Mouse (Mus musculus) small intestine, adult 2 months (tissue): ENCODE measurements around the gene Bicd2. TPM values are rescaled to one million over a fixed set of nuclear protein-coding genes. Genes with fewer than 3 reads are reported as not detected.
A peak's percentile ranks its signal among the peaks of the same experiment; 100 is the strongest.

Experiments used
- H3K27ac ChIP-seq: fragments of 200-500 bp; 2 replicates; pipeline ENCODE4 v1.5.1; 2012; ENCODE audit warnings: low read depth, low read length, control low read depth, inconsistent platforms; ENCODE audit not compliant: insufficient read depth
- H3K27me3 ChIP-seq: fragments of 200-500 bp; 2 replicates; pipeline ENCODE4 v1.6.1; 2012; ENCODE audit warnings: mild to moderate bottlenecking, moderate library complexity, low read length, inconsistent platforms; ENCODE audit not compliant: control insufficient read depth, insufficient read depth
- H3K36me3 ChIP-seq: fragments of 200-500 bp; 2 replicates; pipeline ENCODE4 v1.6.1; 2012; ENCODE audit warnings: mild to moderate bottlenecking, low read length, control low read depth, inconsistent platforms; ENCODE audit not compliant: control insufficient read depth, insufficient read depth
- H3K4me1 ChIP-seq: fragments of 200-500 bp; 2 replicates; pipeline ENCODE4 v1.6.1; 2012; ENCODE audit warnings: low read length, inconsistent platforms, mixed read lengths; ENCODE audit not compliant: control insufficient read depth, insufficient read depth, insufficient read length
- H3K4me3 ChIP-seq: fragments of 200-500 bp; 2 replicates; pipeline ENCODE4 v1.5.1; 2012; ENCODE audit warnings: low read depth, mild to moderate bottlenecking, control low read depth, inconsistent platforms, low read length, moderate library complexity
- CTCF ChIP-seq: fragments of 200-500 bp; IDR thresholded peaks from 2 replicates; pipeline ENCODE4 v1.5.1; 2012; ENCODE audit warnings: low read depth, mild to moderate bottlenecking, control low read depth, inconsistent platforms, low read length, moderate library complexity, mixed read lengths; ENCODE audit not compliant: insufficient replicate concordance, insufficient read length; ENCODE audit errors: extremely low read depth
- POLR2A ChIP-seq: fragments of 200-500 bp; IDR thresholded peaks from 2 replicates; pipeline ENCODE4 v1.6.1; 2012; ENCODE audit warnings: low read depth, mild to moderate bottlenecking, control low read depth, inconsistent platforms, low read length, moderate library complexity
- WGBS: fragments of 180-500 bp; shearing (Covaris S2); methylation state at CpG from one replicate; pipeline ENCODE4 v1.1.7; 2018; 5-methylcytosine and 5-hydroxymethylcytosine counted together
- polyA plus RNA-seq: library from polyadenylated mRNA; depleted of rRNA; stranded (reverse); fragments of >200 nt; gene quantifications from 2 replicates; pipeline ENCODE4 v1.2.3, GENCODE M21; 2012

The Bicd2 gene
- polyA plus RNA-seq, 1 experiment, result 7.9 TPM

- no peak for TF ChIP-seq POLR2A
- no peak for TF ChIP-seq CTCF
- peak overlapping the region; percentile 61 for H3K27ac ChIP-seq
- no peaks in the 10 kb centered on the region for H3K27me3 ChIP-seq
- 60% methylated on average over 3 of the region's 3 CpGs for WGBS
- no peak overlapping the region for H3K4me3 ChIP-seq
- H3K36me3 ChIP-seq, result peaks cover 10% of the 10 kb centered on the region; the same call in 1 of the 2 replicates
- peaks cover 9% of the 10 kb centered on the region; the same call in 1 of the 2 replicates for H3K4me1 ChIP-seq
These were observed 30.1 kb downstream of the Bicd2 start for GRCm38 (mm10) chr13:49371428-49371899.

GRCm38 (mm10) chr13:49372370-49373060, 31.1 kb downstream of the Bicd2 start:
- Histone ChIP-seq H3K4me3 (no peak overlapping the region), H3K27ac (0 out of 2 replicates have a peak overlapping the region, but pooled peaks have one; percentile 48), H3K4me1 (peaks cover 9% of the 10 kb centered on the region; the same call in 1 of the 2 replicates), H3K36me3 (peaks cover 11% of the 10 kb centered on the region; the same call in 1 of the 2 replicates), H3K27me3 (no peaks in the 10 kb centered on the region)
- WGBS, result 85% methylated on average over 9 of the region's 9 CpGs
- no peak for TF ChIP-seq POLR2A
- no peak for TF ChIP-seq CTCF

DNA sequence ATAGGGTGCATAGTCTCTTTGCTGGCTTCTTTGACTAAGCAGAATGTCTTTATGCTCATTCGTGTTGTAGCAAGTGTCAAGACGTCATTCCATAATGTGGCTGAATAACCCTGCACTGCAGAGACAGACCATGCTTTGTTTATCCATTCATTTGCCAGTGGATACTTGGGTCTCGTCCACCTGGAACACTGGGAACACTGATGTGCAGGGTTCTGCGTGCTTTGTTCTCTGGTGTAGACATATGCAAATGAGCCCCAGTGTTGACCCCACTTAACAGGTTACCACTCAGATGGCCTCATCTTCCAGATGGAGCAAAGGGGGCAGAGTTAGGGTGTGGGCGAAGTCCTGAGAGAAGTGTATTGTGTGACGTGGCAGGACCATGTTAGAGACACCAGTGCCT, 32.9 kb downstream of the Bicd2 start:
- H3K4me1 ChIP-seq, result peaks cover 9% of the 10 kb centered on the region; the same call in 1 of the 2 replicates
- H3K27me3 ChIP-seq, result no peaks in the 10 kb centered on the region
- peaks cover 24% of the 10 kb centered on the region for H3K36me3 ChIP-seq
- TF ChIP-seq POLR2A (no peak), CTCF (no peak)
- H3K27ac ChIP-seq, result no peak overlapping the region
- H3K4me3 ChIP-seq, result no peak overlapping the region
- WGBS, result 74% methylated on average over 6 of the region's 6 CpGs

DNA sequence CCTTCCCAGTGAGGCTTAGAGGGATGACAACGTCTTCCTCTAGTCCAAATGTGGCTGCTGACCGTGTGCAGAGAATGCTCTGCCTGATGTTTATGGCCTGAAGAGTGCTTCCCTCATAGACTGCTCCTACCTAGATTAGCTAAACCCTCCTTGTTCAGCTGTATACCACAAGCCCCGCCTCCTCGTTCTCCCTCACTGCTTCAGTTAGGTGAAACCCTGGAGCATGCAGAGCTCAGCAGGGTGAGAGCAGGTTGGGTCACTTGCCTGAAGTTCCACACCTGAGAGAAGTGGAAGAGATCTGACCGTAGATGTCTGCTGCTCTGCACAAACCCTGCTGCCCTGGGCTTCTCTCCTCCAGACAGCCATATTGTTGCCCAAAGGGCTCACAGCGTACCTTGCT, 33.3 kb downstream of the Bicd2 start:
- H3K27me3 ChIP-seq, result no peaks in the 10 kb centered on the region
- WGBS, result 74% methylated on average over 6 of the region's 6 CpGs
- H3K4me1 ChIP-seq, result peaks cover 9% of the 10 kb centered on the region; the same call in 1 of the 2 replicates
- no peak for TF ChIP-seq CTCF
- no peak for TF ChIP-seq POLR2A
- H3K4me3 ChIP-seq, result no peak overlapping the region
- H3K36me3 ChIP-seq, result peaks cover 28% of the 10 kb centered on the region
- no peak overlapping the region for H3K27ac ChIP-seq

GRCm38 (mm10) chr13:49377608-49378007, 36.2 kb downstream of the Bicd2 start:
- Histone ChIP-seq H3K36me3 (peaks cover 46% of the 10 kb centered on the region), H3K27ac (no peak overlapping the region), H3K27me3 (no peaks in the 10 kb centered on the region), H3K4me3 (no peak overlapping the region), H3K4me1 (no peaks in the 10 kb centered on the region)
- WGBS, result 83% methylated on average over 6 of the region's 6 CpGs
- TF ChIP-seq POLR2A, result no peak
- TF ChIP-seq CTCF, result no peak

GRCm38 (mm10) chr13:49379301-49379700, 37.9 kb downstream of the Bicd2 start:
- Histone ChIP-seq H3K27ac (no peak overlapping the region), H3K36me3 (peaks cover 63% of the 10 kb centered on the region), H3K4me3 (no peak overlapping the region), H3K27me3 (no peaks in the 10 kb centered on the region), H3K4me1 (no peaks in the 10 kb centered on the region)
- TF ChIP-seq CTCF, result no peak
- TF ChIP-seq POLR2A, result no peak
- whole genome bisulfite sequencing, result 96% methylated on average over 20 of the region's 20 CpGs

- WGBS, result 40% methylated on average over 3 of the region's 3 CpGs
- H3K27me3 ChIP-seq, result no peaks in the 10 kb centered on the region
- no peak overlapping the region for H3K4me3 ChIP-seq
- no peak overlapping the region for H3K27ac ChIP-seq
- no peaks in the 10 kb centered on the region for H3K4me1 ChIP-seq
- H3K36me3 ChIP-seq, result peaks cover 64% of the 10 kb centered on the region
- TF ChIP-seq CTCF, result peak; percentile 88; the same call in 1 of the 2 replicates
- TF ChIP-seq POLR2A, result no peak
These were observed 39.8 kb downstream of the Bicd2 start for GRCm38 (mm10) chr13:49381230-49381629.
